9 mouse cellular contexts compared by ENCODE assay signal in the genomic region with DNA sequence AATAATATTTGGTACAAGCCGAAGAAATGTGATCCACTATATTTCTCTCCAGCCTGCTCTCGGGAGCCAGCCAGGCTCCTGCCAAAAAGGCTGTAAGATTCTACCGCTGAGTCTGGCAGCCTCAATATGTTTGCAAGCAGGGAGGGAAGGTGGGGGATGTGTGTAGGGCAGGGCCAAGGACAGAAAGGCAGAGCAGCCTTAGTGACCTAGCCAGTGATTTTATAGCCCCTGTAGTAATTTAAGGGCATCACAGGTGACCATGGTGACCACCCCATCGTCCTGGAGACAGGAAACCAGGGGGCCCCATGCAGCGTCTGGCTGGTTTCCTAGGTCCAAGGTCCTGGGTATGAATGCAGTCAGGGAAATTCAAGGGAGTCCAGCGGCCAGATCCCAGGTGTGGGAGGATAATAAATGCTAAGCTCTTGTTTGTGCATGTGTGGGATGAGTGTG. TPM values are rescaled to one million over a fixed set of nuclear protein-coding genes. Genes with fewer than 3 reads are reported as not detected.
DNase-seq lines count a peak whose midpoint lies in the region; ATAC-seq and TF ChIP-seq lines count a peak whose summit lies in the region.
"Had no signal": no experiment of that assay in that cellular context is flagged by ENCODE, and none has a peak within 500 bp of the region (broad histone marks: within the 10 kb centered on the region; RNA-seq: fewer than 3 reads in every experiment).

No protein-coding gene starts in this region.

- H3K9ac ChIP-seq in liver, embryonic 11.5 days (ENCODE audit: low read depth, low read length): no peak overlapping the region
- H3K9ac ChIP-seq in kidney, embryonic 14.5 days (ENCODE audit: low read depth, low read length): peak overlapping the region; percentile 13; the same call in 1 of the 2 replicates

- TF ChIP-seq POLR2A in small intestine, adult 2 months (IDR thresholded peaks at IDR 0.05; ENCODE audit: low read depth, low read length): no peak

- 41% methylated on average over 6 of the region's 6 CpGs for WGBS in liver, embryonic 11.5 days
- 10% methylated on average over 6 of the region's 6 CpGs for WGBS in kidney, embryonic 14.5 days
- WGBS in small intestine, adult 2 months: 22% methylated on average over 6 of the region's 6 CpGs

- no peaks in the 10 kb centered on the region for H3K9me3 ChIP-seq in liver, embryonic 11.5 days (ENCODE audit: control insufficient read depth, low read length)
- H3K9me3 ChIP-seq in kidney, embryonic 14.5 days (ENCODE audit: control insufficient read depth, low read length): no peaks in the 10 kb centered on the region
- H3K9me3 ChIP-seq: G1E had no signal

- no peak overlapping the region for H3K4me2 ChIP-seq in liver, embryonic 11.5 days
- H3K4me2 ChIP-seq in kidney, embryonic 14.5 days (replicated peaks; ENCODE audit: low read depth, low read length): no peak overlapping the region

- ATAC-seq in liver, embryonic 11.5 days (replicated peaks; ENCODE audit: low FRiP score): no peak
- peak; percentile 87 for ATAC-seq in kidney, embryonic 14.5 days (ENCODE audit: low FRiP score, low TSS enrichment)
- no peak for ATAC-seq in activated CD4-positive, CD25-positive, alpha-beta regulatory T cell, adult 4 months

- peaks cover 36% of the 10 kb centered on the region for H3K4me1 ChIP-seq in liver, embryonic 11.5 days (replicated peaks; ENCODE audit: control insufficient read depth, insufficient read depth, low read length)
- H3K4me1 ChIP-seq in kidney, embryonic 14.5 days (ENCODE audit: control insufficient read depth, insufficient read depth, low read length): peaks cover 27% of the 10 kb centered on the region
- H3K4me1 ChIP-seq in small intestine, adult 2 months (ENCODE audit: control insufficient read depth, insufficient read depth, insufficient read length, low read length): peaks cover 23% of the 10 kb centered on the region

- no peaks in the 10 kb centered on the region for H3K27me3 ChIP-seq in liver, embryonic 11.5 days (replicated peaks; ENCODE audit: control insufficient read depth, insufficient read depth, low read length)
- H3K27me3 ChIP-seq in kidney, embryonic 14.5 days (ENCODE audit: control insufficient read depth, insufficient read depth, low read length): no peaks in the 10 kb centered on the region
- H3K27me3 ChIP-seq in small intestine, adult 2 months (ENCODE audit: control insufficient read depth, insufficient read depth, low read length): no peaks in the 10 kb centered on the region

- peak; percentile 19 for DNase-seq in liver
- no peak for DNase-seq in liver, embryonic 11.5 days (ENCODE audit: low spot score)
- DNase-seq in cerebellum, postnatal 10 days: peak; percentile 70 to 76
- DNase-seq in heart, adult 8-10 months (ENCODE audit: low spot score): peak; percentile 47
- no peak for DNase-seq in layer of hippocampus, postnatal 36 days

- no peaks in the 10 kb centered on the region for H3K36me3 ChIP-seq in liver, embryonic 11.5 days (ENCODE audit: control insufficient read depth, insufficient read depth, low read length)
- no peaks in the 10 kb centered on the region for H3K36me3 ChIP-seq in kidney, embryonic 14.5 days (ENCODE audit: control insufficient read depth, insufficient read depth, low read length)
- no peaks in the 10 kb centered on the region for H3K36me3 ChIP-seq in small intestine, adult 2 months (ENCODE audit: control insufficient read depth, insufficient read depth, low read length)
- H3K36me3 ChIP-seq: G1E had no signal

- no peak overlapping the region for H3K27ac ChIP-seq in liver, embryonic 11.5 days (ENCODE audit: low read depth, low read length)
- H3K27ac ChIP-seq in kidney, embryonic 14.5 days (ENCODE audit: low read depth, low read length): peak overlapping the region; percentile 61; the same call in 1 of the 2 replicates
- peak overlapping the region; percentile 12; the same call in 1 of the 2 replicates for H3K27ac ChIP-seq in small intestine, adult 2 months (ENCODE audit: insufficient read depth, low read depth, low read length)

- no peak for TF ChIP-seq CTCF in small intestine, adult 2 months (IDR thresholded peaks at IDR 0.05; ENCODE audit: extremely low read depth, insufficient read length, insufficient replicate concordance, low read depth, low read length)

- no peak overlapping the region for H3K4me3 ChIP-seq in liver, embryonic 11.5 days (ENCODE audit: low read depth, low read length)
- no peak overlapping the region for H3K4me3 ChIP-seq in kidney, embryonic 14.5 days (ENCODE audit: low read length)
- H3K4me3 ChIP-seq in small intestine, adult 2 months (ENCODE audit: low read depth, low read length): no peak overlapping the region

RNA-seq across cellular contexts. Expression of gene B4galt1, which starts 20.4 kb away (rescaled TPM):
- polyA plus RNA-seq in liver, embryonic 11.5 days (2014; fragmentation: Nextera tagmentation; extraction: Ambion mirVana): 49.0 and 50.4 TPM in 2 replicates
- 10 to 100 TPM; 53.9 to 60.3 (median 57.4) TPM for total RNA-seq in heart, adult 8-10 months (2022)
- 36.0 and 45.8 TPM in 2 replicates for polyA plus RNA-seq in kidney, embryonic 14.5 days (2014; fragmentation: Nextera tagmentation; extraction: Ambion mirVana)
- polyA plus RNA-seq in small intestine, adult 2 months (2012; rRNA removed): 71.3 and 79.4 TPM in 2 replicates
- 10 to 100 TPM; 58.7 to 75.3 TPM for polyA plus RNA-seq in activated CD4-positive, CD25-positive, alpha-beta regulatory T cell, adult 4 months (2017; shearing (Covaris generic))
- total RNA-seq in layer of hippocampus, postnatal 36 days (2021): 10 to 100 TPM in 1 of 2 experiments, 1 to 10 TPM in 1; 6.9 to 10.8 TPM

RNA-seq across cellular contexts. Expression of gene Spink4, which starts 45.7 kb away (rescaled TPM):
- polyA plus RNA-seq in liver, embryonic 11.5 days (2014; fragmentation: Nextera tagmentation; extraction: Ambion mirVana): not detected in 2 replicates
- 1 to 10 TPM in 1 of 4 experiments, under 1 TPM in 2, not detected in 1; 0.82 to 1.3 (median 0.94) TPM for total RNA-seq in heart, adult 8-10 months (2022)
- polyA plus RNA-seq in kidney, embryonic 14.5 days (2014; fragmentation: Nextera tagmentation; extraction: Ambion mirVana): not detected in 2 replicates
- 3,894 and 7,223 TPM in 2 replicates for polyA plus RNA-seq in small intestine, adult 2 months (2012; rRNA removed)
- not detected for polyA plus RNA-seq in activated CD4-positive, CD25-positive, alpha-beta regulatory T cell, adult 4 months (2017; shearing (Covaris generic))
- not detected for total RNA-seq in layer of hippocampus, postnatal 36 days (2021)
- total RNA-seq: G1E had no signal
- polyA plus RNA-seq: G1E had no signal

Comparison
In these comparisons a context has a peak if more than half of its experiments do, and no peak if none do; other contexts are left out.
1. DNase-seq: peak in liver (single experiment), cerebellum, postnatal 10 days (2 of 2) and heart, adult 8-10 months (single experiment); none in liver, embryonic 11.5 days (single experiment) and layer of hippocampus, postnatal 36 days (0 of 2).
2. RNA of gene Spink4, which starts 45.7 kb away (polyA plus RNA-seq): 3,894 to 7,223 TPM in small intestine, adult 2 months; not detected in liver, embryonic 11.5 days, not detected in kidney, embryonic 14.5 days and not detected in activated CD4-positive, CD25-positive, alpha-beta regulatory T cell, adult 4 months; every median in the first group is over 1,000 times any median in the second.